Mouse (Mus musculus) kidney, embryonic 14.5 days (tissue): Measurements from ENCODE around the gene Skp2. TPM values are rescaled to one million over a fixed set of nuclear protein-coding genes. Genes with fewer than 3 reads are reported as not detected.
A peak's percentile ranks its signal among the peaks of the same experiment; 100 is the strongest.

Experiments
- ATAC-seq: fragments of 200-750 bp; cut with Nextera tagmentation; 2 replicates; pipeline ENCODE4 v1.8.0; 2017; ENCODE audit warnings: moderate number of reproducible peaks, mild to moderate bottlenecking, moderate TSS enrichment, moderate library complexity; ENCODE audit not compliant: low FRiP score, low TSS enrichment
- H3K27ac ChIP-seq: fragments of 300-500 bp; sonication (generic); 2 replicates; pipeline ENCODE4 v1.5.1; 2014; ENCODE audit warnings: low read depth, mild to moderate bottlenecking, low read length, moderate library complexity, mixed read lengths
- H3K27me3 ChIP-seq: fragments of 300-500 bp; sonication (generic); 2 replicates; pipeline ENCODE4 v1.6.1; 2014; ENCODE audit warnings: mild to moderate bottlenecking, low read length; ENCODE audit not compliant: control insufficient read depth, insufficient read depth
- H3K36me3 ChIP-seq: fragments of 300-500 bp; sonication (generic); 2 replicates; pipeline ENCODE4 v1.6.1; 2014; ENCODE audit warnings: low read length, mixed read lengths; ENCODE audit not compliant: control insufficient read depth, insufficient read depth
- H3K4me1 ChIP-seq: fragments of 300-500 bp; sonication (generic); 2 replicates; pipeline ENCODE4 v1.6.1; 2014; ENCODE audit warnings: low read length, mixed read lengths; ENCODE audit not compliant: control insufficient read depth, insufficient read depth
- H3K4me2 ChIP-seq: fragments of 300-500 bp; sonication (generic); replicated peaks from 2 replicates; pipeline ENCODE4 v1.6.1; 2014; ENCODE audit warnings: low read depth, mild to moderate bottlenecking, low read length
- H3K4me3 ChIP-seq: fragments of 300-500 bp; sonication (generic); 2 replicates; pipeline ENCODE4 v1.5.1; 2014; ENCODE audit warnings: mild to moderate bottlenecking, low read length
- H3K9ac ChIP-seq: fragments of 300-500 bp; sonication (generic); 2 replicates; pipeline ENCODE4 v1.6.1; 2014; ENCODE audit warnings: low read depth, mild to moderate bottlenecking, low read length, moderate library complexity
- H3K9me3 ChIP-seq: fragments of 300-500 bp; sonication (generic); 2 replicates; pipeline ENCODE4 v1.6.1; 2016; ENCODE audit warnings: low read length; ENCODE audit not compliant: control insufficient read depth
- WGBS: fragments of 180-500 bp; shearing (Covaris S2); extraction: QIAGEN DNeasy Blood & Tissue Kit; methylation state at CpG from one replicate; pipeline ENCODE4 v1.1.7; 2014; 5-methylcytosine and 5-hydroxymethylcytosine counted together
- polyA plus RNA-seq: library from polyadenylated mRNA; unstranded; fragments of >200 nt; fragmentation: Nextera tagmentation; extraction: Ambion mirVana; gene quantifications from 2 replicates; pipeline ENCODE4 v1.2.1, GENCODE M21; 2014

Gene Skp2
- polyA plus RNA-seq, 1 experiment from 2014 or later: 104 TPM

- H3K4me3 ChIP-seq: no peak overlapping the region
- peaks cover 61% of the 10 kb centered on the region; the same call in 1 of the 2 replicates for H3K36me3 ChIP-seq
- no peak overlapping the region for H3K9ac ChIP-seq
- no peaks in the 10 kb centered on the region for H3K27me3 ChIP-seq
- H3K27ac ChIP-seq: no peak overlapping the region
- WGBS: 94% methylated on average over 10 of the region's 10 CpGs
- no peak overlapping the region for H3K4me2 ChIP-seq
- no peak for ATAC-seq
- H3K9me3 ChIP-seq: no peaks in the 10 kb centered on the region
- no peaks in the 10 kb centered on the region for H3K4me1 ChIP-seq
Observed at GRCm38 (mm10) chr15:9100446-9101077, 54.7 kb downstream of the Skp2 start.

- no peak overlapping the region for H3K9ac ChIP-seq
- WGBS: 89% methylated on average over 4 of the region's 4 CpGs
- peaks cover 50% of the 10 kb centered on the region for H3K36me3 ChIP-seq
- no peak overlapping the region for H3K4me3 ChIP-seq
- no peak for ATAC-seq
- H3K4me1 ChIP-seq: peaks cover 4% of the 10 kb centered on the region; the same call in 1 of the 2 replicates
- no peak overlapping the region for H3K4me2 ChIP-seq
- H3K9me3 ChIP-seq: no peaks in the 10 kb centered on the region
- H3K27me3 ChIP-seq: no peaks in the 10 kb centered on the region
- no peak overlapping the region for H3K27ac ChIP-seq
Observed at GRCm38 (mm10) chr15:9096865-9097264, 58.4 kb downstream of the Skp2 start.

GRCm38 (mm10) chr15:9094366-9094750 lies 60.9 kb downstream of the Skp2 start:
- H3K9ac ChIP-seq: no peak overlapping the region
- no peak overlapping the region for H3K4me3 ChIP-seq
- H3K27ac ChIP-seq: no peak overlapping the region
- H3K27me3 ChIP-seq: no peaks in the 10 kb centered on the region; the same call in 1 of the 2 replicates
- H3K36me3 ChIP-seq: peaks cover 36% of the 10 kb centered on the region
- whole genome bisulfite sequencing: 18% methylated on average over 13 of the region's 13 CpGs
- H3K4me1 ChIP-seq: peaks cover 4% of the 10 kb centered on the region; the same call in 1 of the 2 replicates
- ATAC-seq: peak; percentile 92
- H3K4me2 ChIP-seq: no peak overlapping the region; the same call in 1 of the 2 replicates
- no peaks in the 10 kb centered on the region for H3K9me3 ChIP-seq

- peaks cover 36% of the 10 kb centered on the region for H3K36me3 ChIP-seq
- H3K9me3 ChIP-seq: no peaks in the 10 kb centered on the region
- no peaks in the 10 kb centered on the region; the same call in 1 of the 2 replicates for H3K27me3 ChIP-seq
- no peak overlapping the region for H3K4me3 ChIP-seq
- WGBS: 67% methylated on average over 11 of the region's 11 CpGs
- ATAC-seq: peak; percentile 68
- H3K9ac ChIP-seq: no peak overlapping the region
- no peak overlapping the region for H3K27ac ChIP-seq
- peaks cover 4% of the 10 kb centered on the region; the same call in 1 of the 2 replicates for H3K4me1 ChIP-seq
- H3K4me2 ChIP-seq: no peak overlapping the region; the same call in 1 of the 2 replicates
Observed at GRCm38 (mm10) chr15:9093598-9094365, 61.4 kb downstream of the Skp2 start.

- no peak overlapping the region for H3K27ac ChIP-seq
- no peaks in the 10 kb centered on the region for H3K9me3 ChIP-seq
- no peaks in the 10 kb centered on the region; the same call in 1 of the 2 replicates for H3K27me3 ChIP-seq
- H3K36me3 ChIP-seq: peaks cover 22% of the 10 kb centered on the region
- WGBS: 96% methylated on average over 5 of the region's 5 CpGs
- no peak for ATAC-seq
- no peak overlapping the region for H3K4me3 ChIP-seq
- H3K9ac ChIP-seq: no peak overlapping the region
- peaks cover 4% of the 10 kb centered on the region; the same call in 1 of the 2 replicates for H3K4me1 ChIP-seq
- no peak overlapping the region for H3K4me2 ChIP-seq
Observed at GRCm38 (mm10) chr15:9090662-9091061, 64.6 kb downstream of the Skp2 start.

- 26% methylated on average over 2 of the region's 2 CpGs for WGBS
- Histone ChIP-seq H3K36me3 (peaks cover 21% of the 10 kb centered on the region), H3K9ac (no peak overlapping the region), H3K9me3 (no peaks in the 10 kb centered on the region), H3K27me3 (no peaks in the 10 kb centered on the region; the same call in 1 of the 2 replicates), H3K4me1 (peaks cover under 1% of the 10 kb centered on the region; the same call in 1 of the 2 replicates), H3K4me3 (no peak overlapping the region), H3K4me2 (no peak overlapping the region), H3K27ac (no peak overlapping the region)
- ATAC-seq: no peak
Observed at GRCm38 (mm10) chr15:9089136-9089720, 66.0 kb downstream of the Skp2 start.

GRCm38 (mm10) chr15:9088683-9089072 lies 66.5 kb downstream of the Skp2 start:
- peak; percentile 57; the same call in 1 of the 2 replicates for ATAC-seq
- H3K4me3 ChIP-seq: no peak overlapping the region
- peaks cover 16% of the 10 kb centered on the region for H3K36me3 ChIP-seq
- 56% methylated on average over 8 of the region's 8 CpGs for WGBS
- no peaks in the 10 kb centered on the region for H3K9me3 ChIP-seq
- H3K4me2 ChIP-seq: no peak overlapping the region
- H3K4me1 ChIP-seq: no peaks in the 10 kb centered on the region
- H3K9ac ChIP-seq: no peak overlapping the region
- H3K27me3 ChIP-seq: no peaks in the 10 kb centered on the region; the same call in 1 of the 2 replicates
- no peak overlapping the region for H3K27ac ChIP-seq

GRCm38 (mm10) chr15:9087895-9088682 lies 67.1 kb downstream of the Skp2 start:
- Histone ChIP-seq H3K27me3 (no peaks in the 10 kb centered on the region; the same call in 1 of the 2 replicates), H3K9me3 (no peaks in the 10 kb centered on the region), H3K27ac (no peak overlapping the region), H3K9ac (no peak overlapping the region), H3K36me3 (peaks cover 10% of the 10 kb centered on the region; the same call in 1 of the 2 replicates), H3K4me3 (no peak overlapping the region), H3K4me2 (no peak overlapping the region), H3K4me1 (no peaks in the 10 kb centered on the region)
- 89% methylated on average over 17 of the region's 17 CpGs for WGBS
- ATAC-seq: no peak
